Mouse (Mus musculus): ENCODE results near the gene Nfe2l1.
A peak's percentile ranks its signal among the peaks of the same experiment; 100 is the strongest.

Gene Nfe2l1

DNA sequence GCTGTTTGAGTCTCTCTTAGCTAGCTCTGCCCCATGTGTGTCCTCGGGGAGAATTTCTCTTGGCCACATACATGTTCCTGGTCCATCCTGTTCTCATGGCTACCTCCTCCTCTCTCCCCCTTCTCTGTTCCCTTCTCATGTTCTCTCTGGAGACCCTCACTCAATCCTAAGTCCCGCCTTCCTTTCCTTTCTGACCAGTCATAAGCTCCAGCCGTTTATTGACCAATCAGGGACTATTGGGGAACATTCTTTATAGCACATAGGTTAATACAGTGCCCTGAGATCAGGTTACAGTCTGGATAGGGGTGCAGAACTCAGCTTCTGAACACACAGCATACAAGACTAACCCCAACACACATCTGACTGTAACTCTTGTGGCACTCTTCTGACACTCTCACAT lies 17.5 kb upstream of the Nfe2l1 start:
- DNase-seq (ENCODE audit: low read depth, low spot score) = peak; percentile 82

DNA sequence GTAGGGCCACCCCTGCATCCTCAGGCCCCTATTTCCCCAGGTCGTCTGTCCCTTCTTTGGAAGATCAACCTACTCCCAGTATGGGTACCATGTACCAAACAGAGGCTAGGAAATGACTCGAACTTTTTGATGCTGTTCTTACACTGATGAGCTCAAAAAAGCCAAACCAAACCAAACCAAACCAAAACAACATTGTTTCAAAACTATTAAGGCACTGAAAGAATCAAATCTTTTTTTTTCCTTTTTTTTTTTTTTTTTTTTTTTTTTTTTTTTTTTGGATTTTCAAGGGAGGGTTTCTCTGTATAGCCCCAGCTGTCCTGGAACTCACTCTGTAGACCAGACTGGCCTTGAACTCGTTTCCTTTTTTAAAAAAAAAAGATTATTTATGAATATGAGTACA lies 13.9 kb upstream of the Nfe2l1 start:
- DNase-seq (ENCODE audit: low read depth, low spot score) = no peak

DNA sequence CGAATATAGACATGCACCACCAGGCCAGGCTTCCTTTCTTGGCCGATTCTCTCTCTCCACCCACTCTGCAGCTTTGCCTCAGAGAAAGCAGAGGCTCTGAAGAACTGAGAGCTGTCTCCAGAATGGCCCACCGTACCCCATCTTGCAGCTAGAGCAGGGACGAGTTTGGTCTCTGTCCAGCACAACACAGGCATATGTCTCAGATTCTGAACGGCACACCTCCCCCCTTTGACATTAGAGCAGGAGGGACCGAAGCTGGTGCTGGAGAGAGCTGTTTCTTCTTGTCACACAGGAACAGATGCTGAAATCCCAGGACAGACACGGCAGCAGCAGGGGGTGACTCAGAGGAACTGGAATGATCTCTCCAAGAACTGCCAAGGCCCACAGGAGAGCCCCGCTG lies 10.5 kb upstream of the Nfe2l1 start:
- DNase-seq (ENCODE audit: low read depth, low spot score) = no peak

DNA sequence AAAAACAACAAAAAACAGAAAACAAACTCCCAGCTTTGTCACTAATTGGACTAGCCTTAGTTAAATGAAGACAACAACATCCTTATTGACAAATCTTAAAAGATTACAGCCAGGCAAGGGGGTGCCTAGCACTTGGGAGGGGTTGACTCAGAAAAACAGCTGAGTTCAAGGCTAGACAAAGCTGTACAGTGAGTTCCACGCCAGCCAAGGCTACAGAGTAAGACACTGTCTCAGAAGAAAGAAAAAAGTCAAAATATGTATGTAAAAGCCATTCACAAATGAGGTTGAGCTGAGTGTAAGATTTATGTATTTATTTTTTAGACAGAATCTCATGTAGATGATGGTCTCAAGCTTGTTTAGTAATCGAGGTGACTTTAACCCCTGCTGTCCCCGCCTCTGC lies 10.1 kb upstream of the Nfe2l1 start:
- DNase-seq (ENCODE audit: low read depth, low spot score) = no peak

DNA sequence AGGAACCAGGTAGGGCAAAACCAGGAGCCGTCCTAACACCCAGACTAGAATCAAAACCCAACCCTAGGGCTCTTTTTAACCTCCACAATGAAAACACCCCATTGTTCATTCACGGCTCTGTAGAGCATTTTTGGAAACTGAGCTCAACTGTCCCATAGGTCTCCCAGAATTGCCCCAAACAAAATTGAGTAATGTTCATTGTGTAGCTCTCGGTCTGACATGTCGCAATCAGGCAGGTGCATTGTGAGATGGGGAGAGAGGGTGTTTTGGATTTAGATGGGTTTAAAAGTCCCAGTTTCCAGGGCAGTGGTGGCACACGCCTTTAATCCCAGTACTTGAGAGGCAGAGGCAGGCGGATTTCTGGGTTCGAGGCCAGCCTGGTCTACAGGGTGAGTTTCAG lies 9.7 kb upstream of the Nfe2l1 start:
- DNase-seq (ENCODE audit: low read depth, low spot score) = no peak

DNA sequence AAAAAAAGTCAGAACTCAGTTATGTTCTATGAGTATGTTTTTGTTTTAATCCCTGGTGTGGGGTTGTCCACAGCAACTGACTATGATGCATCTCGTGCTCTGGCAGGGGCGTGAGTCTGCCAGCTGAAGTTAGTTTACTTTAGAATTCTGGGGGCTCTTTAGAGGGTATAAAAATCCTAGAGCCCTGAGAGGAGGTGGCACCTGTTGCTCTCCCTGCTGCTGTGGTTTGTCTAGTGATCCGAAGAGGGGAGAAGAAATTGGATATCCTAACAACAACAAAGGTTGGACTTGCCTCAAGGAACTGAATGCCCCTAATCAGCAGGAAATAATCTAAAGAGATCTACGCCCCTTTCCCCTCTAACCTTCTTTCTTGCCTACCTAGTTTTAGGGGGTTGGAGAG lies 8.6 kb upstream of the Nfe2l1 start:
- no peak for DNase-seq (ENCODE audit: low read depth, low spot score)

DNA sequence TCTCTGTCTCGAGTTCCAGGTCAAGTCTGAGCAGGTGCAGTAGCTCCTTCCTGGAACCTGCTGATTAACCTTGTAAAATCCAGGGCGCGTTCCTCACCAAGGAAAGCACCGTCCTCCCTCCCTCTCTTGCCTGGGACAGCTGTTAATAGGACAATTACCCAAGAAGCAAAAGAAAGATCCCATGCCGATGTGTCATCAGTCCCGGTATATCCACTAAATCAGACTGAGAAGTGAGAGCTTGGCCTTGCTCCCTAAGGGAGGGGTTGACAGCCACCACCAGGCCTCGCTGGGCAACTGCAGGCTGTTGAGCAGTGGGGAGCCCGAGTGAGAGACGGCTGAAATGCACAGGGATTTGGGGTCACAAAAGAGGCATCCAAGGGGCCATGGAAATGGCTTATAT lies 7.5 kb upstream of the Nfe2l1 start:
- DNase-seq (ENCODE audit: low read depth, low spot score) = no peak

DNA sequence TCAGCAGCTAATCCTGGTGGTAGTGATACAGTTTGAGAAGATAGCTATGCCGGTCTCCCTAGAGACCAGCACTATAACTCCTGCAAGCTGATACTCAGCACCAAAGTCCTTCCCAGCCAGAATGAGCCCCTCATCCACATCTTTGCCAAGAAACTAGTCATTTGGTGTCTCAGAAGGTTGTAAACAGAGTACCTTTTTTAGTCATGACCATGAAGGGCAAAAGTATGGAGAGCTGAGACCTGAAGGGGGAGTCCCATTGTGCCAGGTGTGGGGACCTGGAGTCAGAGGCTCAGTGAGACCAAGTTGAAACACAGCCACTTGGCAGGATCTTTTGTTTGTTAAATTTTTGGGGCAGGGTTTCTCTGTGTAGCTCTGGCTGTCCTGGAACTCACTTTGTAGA lies 4.4 kb upstream of the Nfe2l1 start:
- no peak for DNase-seq (ENCODE audit: low read depth, low spot score)

DNA sequence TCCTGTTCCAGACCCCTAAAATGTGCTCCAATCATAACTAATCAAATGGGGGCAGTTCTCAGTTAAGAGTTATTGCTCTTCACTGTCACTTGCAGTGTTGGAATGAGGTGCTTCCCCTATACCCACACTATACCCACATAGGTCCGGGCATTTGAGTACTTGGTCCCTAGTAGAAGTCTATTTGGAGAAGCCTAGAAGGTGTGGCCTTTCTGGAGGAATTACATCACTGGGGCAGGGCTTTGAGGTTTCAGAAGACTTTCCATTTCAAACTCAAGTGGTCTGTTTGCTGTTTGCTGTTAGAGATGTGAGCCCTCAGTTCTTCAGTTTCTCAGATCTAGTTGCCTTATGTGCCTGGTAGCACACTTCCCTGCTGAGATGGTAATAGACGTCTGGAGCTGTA lies 3.2 kb upstream of the Nfe2l1 start:
- DNase-seq (ENCODE audit: low read depth, low spot score) = no peak

DNA sequence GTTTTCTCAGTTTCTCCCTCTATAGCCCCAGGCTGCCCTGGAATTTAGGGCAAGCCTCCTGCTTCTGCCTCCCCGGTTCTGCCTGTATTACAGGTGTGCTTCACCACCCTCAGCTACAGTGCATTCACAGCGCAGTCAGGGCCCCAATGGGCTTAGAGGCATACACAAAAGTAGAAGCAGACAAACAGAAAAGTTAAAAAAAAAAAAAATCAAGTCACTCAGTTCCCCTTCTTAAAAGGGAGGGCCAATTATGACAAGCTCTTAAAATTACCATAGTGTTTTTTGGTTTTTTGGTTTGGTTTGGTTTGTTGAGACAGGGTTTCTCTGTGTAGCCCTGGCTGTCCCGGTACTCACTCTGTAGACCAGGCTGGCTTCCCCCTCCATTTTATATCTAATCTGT lies 2.8 kb upstream of the Nfe2l1 start:
- DNase-seq (ENCODE audit: low read depth, low spot score) = no peak

DNA sequence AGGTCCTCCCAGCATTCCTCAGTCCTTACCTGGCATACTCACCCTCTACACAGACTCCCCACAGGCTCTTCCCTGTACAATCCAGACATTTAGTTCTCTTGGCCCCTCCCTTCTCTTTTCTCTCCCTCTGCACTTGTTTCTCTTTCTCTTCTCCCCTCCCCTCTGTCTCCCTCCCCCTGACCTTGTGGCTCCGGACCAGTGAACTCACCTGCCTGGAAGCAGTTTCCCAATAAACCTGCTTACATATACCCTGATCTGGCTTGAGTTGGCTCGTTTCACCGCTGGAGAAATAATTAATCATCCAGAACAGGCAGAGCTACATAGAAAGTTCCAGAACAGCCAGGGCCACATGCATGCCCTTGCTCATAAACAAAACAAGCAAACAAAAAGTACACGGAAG lies 1.7 kb upstream of the Nfe2l1 start:
- no peak for DNase-seq (ENCODE audit: low read depth, low spot score)

DNA sequence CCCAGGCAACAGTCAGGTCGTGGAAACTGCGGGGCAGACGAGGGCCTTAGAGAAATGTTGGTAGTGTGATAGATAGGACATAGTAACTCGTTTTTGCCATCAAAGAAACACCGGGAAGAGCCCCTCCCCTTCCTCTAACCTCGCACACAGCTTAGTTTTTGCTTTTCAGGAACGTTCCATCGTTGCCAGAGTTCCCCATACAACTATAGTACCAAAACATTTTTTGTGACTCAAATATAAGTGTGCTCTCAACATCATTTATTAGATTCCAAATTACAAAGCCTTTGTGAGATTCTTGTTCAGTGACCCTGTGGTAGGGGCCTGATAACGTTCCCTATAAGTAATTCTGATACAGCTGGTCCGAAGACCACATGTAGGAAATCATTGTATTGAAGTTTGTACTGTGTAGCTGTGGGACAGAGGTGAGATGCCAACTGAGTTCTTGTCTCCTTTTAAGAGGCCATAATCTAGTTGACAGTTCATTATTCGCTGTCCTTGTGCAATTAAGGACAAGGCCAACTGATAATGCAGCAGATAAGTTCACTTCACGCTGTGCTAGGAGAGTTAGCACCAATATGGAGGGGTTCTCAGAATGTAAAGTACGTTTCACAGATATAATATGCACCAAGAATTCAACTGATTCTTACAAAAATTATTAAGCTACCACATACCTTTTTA lies 910 bp upstream of the Nfe2l1 start:
- no peak for DNase-seq (ENCODE audit: low read depth, low spot score)

DNA sequence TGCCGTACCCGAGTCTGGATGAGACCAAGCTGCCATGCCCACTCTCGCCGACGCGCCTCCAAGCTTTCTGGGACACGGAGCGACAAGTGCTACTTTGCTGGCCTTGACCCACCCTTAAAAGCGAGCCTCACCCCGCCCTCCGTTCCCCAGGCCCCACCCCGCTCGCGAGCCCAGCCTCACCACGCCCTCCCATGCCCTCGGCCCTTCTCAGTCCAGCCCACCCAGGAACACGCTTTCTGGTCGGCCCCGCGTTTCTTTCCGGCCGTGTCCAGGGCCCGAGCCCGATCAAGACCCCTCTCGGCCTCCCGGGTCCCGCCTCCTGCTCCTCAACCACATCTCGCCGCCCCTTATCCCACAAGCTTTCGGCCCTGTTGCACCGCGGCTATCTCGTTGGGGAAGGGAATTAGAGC lies 360 bp downstream of the Nfe2l1 start:
- DNase-seq (ENCODE audit: low read depth, low spot score) = peak; percentile 75

DNA sequence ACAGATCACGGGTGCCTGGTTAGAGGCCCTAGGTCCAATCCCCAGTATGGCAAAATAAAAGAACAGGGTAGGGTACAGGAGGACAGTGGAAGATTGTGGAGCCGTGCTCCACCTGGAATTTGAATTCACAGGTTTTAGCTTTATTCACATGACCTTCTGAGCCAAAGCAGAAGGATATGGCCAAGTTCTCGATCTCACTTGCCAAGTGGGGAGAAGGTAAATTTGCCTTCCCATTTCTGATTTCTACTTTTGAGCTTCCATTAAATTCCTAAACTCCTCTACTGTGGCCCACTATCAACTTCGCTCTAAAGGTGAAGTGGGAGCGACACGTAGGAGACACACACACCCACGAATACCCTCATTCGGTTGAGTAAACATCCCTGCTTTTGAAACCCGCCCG lies 887 bp downstream of the Nfe2l1 start:
- no peak for DNase-seq (ENCODE audit: low read depth, low spot score)

DNA sequence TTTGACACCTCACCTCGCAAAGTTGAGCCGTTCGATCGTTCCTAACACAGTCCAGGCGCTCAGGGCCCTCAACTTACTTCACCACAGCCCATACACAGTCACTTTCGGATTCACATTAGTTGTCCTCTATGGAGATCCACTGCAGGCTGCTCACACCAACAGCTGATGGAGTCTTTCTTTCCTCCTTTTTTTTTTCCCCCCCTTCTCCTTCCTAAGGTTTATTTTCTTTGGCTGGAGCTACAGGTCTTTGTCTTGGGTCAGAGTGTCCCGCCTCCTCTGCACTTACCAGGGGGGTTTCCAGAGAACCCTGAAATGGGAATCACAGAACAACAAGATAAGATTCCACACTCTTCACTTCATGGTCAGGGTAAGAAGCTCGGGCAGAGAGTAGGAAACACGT lies 1.9 kb downstream of the Nfe2l1 start:
- DNase-seq (ENCODE audit: low read depth, low spot score) = no peak

DNA sequence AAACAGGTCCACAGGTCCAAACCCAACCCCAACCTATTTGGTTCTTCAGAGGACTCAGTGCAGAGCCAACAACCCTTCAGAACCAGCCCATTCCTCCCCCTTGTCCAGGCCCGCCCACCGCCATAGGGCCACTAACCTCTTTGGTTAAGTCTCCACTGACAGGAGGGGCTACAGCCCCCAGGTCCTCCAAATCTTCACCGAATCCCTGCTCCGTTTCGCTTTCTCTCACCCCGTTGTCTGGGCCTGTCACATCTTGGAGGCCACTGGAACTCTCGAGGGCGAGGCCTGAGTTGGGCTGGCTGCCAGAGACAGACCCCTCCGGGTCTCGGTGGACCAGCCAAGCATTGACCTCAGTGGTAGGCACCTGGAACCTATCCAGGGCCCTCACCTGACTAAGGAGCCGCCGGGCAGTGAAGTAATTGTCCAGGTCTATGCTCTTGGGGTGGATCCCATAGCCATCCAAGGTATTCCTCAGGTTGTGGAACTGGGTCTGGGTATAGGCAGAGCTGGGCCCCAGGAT lies 2.6 kb downstream of the Nfe2l1 start:
- no peak for DNase-seq (ENCODE audit: low read depth, low spot score)

DNA sequence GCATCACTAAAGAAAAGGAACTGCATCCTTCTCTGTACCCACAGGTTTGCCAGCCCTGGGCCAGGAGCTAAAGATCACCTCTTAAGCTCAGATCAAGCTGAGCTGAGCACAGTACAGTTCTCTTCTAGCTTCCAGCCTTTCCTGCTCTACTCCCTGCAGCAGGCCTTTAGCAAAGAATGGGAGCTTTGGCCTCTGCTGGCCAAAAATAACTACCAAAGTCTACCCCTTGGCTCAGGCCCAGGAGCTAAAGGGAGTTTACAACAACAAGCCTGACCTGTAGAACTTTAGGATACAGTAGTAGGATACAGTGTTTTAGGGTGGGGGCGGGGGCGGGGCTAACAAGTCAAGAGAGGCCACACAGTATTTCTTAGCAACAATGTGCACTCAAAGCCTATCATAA lies 3.3 kb downstream of the Nfe2l1 start:
- no peak for DNase-seq (ENCODE audit: low read depth, low spot score)

DNA sequence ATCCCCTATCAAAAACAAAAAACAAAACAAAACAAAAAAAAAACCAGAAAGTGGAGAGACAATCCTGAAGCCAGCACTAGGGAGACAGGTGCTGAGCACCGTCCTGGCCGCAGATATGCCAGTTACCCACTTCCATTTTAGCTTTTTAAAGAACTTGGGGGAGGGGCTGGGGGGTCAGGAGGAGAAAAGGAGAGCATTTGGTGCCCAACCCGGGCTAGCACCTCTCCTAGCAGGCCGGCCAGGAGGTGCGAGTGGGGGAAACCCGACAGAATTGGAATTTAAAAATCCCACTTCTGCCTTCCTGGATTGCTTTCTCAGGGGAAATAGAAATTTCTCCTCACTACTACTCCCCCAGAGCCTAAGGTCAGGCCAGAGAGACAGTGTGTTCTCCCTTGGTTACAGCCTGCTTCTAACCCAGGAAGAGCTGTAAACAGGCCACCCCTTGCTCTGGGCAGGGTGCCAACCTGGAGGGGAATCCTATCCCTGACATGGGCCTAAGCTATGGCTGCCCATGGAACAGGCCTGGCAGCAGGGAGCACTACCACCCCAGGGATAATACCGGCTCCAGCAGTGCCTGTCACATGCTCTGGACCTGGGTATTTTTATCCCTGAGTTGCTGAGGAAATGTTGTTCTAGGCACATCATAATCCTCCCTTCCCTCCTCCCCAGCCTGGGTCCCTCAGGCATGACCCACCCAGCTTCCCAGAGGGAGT lies 4.8 kb downstream of the Nfe2l1 start:
- no peak for DNase-seq (ENCODE audit: low read depth, low spot score)

DNA sequence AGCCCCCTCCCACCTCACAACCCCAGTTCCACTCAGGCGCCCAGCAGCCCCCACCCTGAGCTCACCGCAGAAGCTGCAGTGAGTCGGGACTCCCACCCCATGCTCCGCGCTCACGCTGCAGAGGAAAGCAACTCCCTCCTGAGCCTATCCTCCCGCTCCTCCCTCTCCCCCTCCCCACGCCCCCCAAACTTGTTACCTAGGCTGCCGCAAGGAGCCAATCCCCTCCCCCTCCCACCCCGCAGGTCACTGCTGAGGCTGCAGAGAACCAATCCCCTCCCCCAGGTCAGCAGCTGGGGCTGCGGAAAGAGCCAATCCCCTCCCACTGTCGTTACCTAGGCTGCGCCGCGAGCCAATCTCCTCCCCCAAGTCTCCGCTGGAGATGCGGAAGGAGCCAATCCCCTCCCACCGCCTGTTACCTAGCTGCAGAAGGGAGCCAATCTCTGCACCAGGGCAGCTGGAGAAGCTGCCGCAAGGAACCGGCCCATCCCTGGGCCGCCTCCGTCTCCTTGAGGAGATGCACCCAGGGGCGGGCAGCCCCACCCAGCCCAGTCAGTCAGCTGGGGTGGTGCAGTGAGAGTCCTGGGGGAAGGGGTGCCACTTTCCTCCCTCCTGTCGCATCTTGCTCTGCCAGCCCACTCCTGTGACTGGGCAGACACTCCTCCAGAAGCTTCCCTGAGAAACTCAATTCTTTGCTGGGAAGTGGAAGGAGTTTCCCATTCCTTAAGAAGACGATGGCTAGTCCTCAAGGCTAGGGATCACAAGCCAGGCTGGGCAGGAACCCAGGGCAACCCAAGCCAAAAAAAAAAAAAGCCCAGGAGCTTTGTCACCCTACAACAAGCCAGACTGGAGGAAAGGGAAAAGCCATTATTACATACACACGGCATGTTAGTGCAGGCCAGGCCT lies 5.6 kb downstream of the Nfe2l1 start:
- peak; percentile 99 for DNase-seq (ENCODE audit: low read depth, low spot score)

DNA sequence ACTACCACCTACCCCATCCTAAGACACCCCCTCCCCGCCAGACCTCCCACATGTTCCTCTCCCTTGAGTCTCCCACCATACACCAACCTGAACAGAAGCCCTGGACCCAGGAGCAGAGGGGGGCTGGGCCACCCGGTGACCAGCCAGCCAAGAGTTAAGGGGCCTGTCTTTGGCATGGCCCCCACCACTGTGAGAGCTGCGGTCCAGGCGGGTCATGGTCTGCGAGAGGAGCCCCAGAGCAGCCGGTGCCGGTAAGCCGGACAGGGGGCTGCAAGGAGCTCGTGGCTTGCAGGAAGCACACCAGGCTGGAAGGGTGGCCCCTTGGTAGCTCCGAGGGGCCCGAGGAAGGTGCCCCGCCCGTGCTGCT lies 6.3 kb downstream of the Nfe2l1 start:
- DNase-seq (ENCODE audit: low read depth, low spot score) = no peak

DNA sequence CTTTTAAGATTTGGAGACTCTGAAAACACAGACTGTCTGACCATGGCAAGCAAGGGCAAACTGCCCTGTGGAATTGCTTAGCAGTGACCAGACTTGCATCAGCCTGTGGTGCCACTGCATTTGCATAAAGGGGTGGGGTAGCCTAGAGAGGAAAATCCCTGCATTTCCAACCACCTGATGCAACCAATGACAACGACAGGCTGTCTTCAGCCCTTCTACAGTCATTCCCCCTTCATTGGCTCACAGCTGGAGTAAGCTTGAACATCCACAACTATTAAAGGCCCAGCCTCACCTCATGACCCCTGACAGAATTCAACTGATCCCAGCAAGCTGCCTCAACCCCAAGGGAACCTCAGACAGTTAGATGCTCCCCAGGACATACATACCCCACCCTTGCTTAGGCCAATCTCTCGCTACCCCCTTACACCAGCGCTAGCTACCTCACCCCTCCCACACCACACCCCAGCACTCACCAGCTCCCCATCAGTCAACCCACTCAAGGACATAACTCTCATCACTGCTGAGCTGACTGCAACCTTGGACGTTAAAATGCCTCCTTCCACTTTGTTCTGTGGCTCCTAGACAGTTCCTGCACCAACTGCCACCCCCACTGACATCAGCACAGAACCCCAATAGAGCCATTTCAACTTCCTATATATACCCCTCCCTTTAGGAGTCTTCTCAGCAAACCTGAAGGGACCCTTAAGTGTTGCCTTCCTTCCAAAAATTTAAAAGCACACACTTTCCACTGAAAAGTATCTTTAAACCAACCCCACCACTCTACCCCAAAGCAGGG lies 6.9 kb downstream of the Nfe2l1 start:
- no peak for DNase-seq (ENCODE audit: low read depth, low spot score)

DNA sequence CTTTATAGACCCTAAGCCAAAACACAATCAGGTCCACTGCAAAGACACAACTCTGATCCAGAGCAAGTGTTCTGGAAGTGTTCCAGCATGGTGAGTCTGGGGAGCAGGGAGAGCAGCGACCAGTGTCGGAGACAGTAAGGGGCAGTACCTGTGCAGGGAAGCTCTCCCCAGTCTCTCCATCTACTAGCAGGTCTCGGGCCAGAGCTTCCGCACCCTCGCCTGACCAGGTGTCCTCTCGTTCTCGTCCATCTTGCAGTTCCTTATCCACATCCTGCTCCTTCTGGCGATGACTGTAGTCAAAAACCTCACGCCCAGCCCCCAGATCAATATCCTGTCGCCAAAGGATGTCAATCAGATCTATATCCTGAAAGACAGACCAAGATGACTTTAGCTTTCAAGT lies 7.8 kb downstream of the Nfe2l1 start:
- DNase-seq (ENCODE audit: low read depth, low spot score) = no peak

Data from forelimb bud, embryonic 11.5 days (tissue).